Mouse (Mus musculus): ENCODE results near the gene Ebf4. TPM values are rescaled to one million over a fixed set of nuclear protein-coding genes. Genes with fewer than 3 reads are reported as not detected.
"Not testable (repeated sequence)": the region's sequence is repeated elsewhere in the genome, so short reads cannot be mapped to it uniquely, and the experiment has no call there.

Ebf4 gene
- total RNA-seq, 2 experiments from 2014 or later: not detected

GRCm38 (mm10) chr2:130373026-130373425, 78.1 kb downstream of the Ebf4 start:
- ATAC-seq (replicated peaks; ENCODE audit: poor library complexity, severe bottlenecking): not testable (repeated sequence)

DNA sequence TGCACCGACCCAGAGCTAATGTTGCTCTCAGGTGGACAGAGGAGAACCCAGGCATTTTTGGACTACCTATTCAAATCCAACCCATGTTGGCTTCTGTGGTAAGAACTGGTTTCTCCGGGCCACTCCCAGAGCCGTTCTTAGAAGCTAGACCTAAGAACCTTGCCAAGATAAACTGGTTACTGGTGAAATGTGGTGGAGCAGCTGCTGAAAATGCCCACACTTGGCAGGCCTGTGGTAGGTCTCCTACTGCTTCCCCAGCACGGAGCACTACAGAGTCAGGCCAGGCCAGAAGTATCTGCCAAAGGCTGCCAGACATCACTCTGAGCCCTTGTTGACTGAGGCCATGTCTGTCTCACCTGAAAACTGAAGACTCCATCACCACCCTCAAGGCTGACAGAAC, 80.0 kb downstream of the Ebf4 start:
- no peak for ATAC-seq (replicated peaks; ENCODE audit: poor library complexity, severe bottlenecking)

DNA sequence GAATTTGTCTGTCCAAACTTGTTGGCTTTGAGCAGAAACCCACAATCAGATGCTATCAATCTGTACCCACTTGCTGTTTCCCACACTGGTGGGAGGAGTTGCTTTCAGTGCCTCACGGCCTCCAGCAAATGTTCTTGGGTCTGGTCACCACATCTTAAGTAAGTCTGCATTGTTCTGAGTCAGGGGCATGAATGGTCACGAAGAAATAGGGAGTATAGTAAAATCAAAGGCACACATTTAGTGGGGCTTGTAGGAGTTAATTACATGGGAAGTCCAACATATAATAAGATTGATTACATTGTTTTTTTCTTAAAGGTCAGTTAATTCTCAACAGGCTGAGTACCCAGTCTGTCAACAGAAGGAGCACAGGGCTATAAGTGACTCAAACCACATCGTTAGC, 88.2 kb downstream of the Ebf4 start:
- no peak for ATAC-seq (replicated peaks; ENCODE audit: poor library complexity, severe bottlenecking)

DNA sequence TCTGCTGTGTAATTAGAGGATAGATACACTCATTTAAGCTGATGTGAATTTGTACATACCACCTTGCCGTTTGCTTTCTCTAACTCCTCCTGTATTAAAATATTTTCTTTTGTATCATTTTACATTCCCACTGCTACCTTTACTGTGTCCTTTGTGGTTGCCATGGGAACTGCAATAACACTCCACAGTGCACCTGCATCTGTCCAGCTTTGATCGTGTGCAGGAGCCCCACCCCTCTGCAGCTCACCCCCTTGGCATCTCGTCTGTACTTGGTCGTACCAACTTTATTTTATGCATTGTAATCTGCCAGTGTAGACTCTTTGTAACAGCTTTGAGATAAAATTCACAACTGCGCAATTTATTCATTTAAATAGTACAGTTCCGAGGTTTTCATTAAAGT, 88.9 kb downstream of the Ebf4 start:
- no peak for ATAC-seq (replicated peaks; ENCODE audit: poor library complexity, severe bottlenecking)

GRCm38 (mm10) chr2:130386212-130386611, 91.2 kb downstream of the Ebf4 start:
- ATAC-seq (replicated peaks; ENCODE audit: poor library complexity, severe bottlenecking): no peak

- peak; percentile 58; the same call in 1 of the 2 replicates for ATAC-seq (replicated peaks; ENCODE audit: poor library complexity, severe bottlenecking)
Observed at GRCm38 (mm10) chr2:130388796-130389195, 93.8 kb downstream of the Ebf4 start.

DNA sequence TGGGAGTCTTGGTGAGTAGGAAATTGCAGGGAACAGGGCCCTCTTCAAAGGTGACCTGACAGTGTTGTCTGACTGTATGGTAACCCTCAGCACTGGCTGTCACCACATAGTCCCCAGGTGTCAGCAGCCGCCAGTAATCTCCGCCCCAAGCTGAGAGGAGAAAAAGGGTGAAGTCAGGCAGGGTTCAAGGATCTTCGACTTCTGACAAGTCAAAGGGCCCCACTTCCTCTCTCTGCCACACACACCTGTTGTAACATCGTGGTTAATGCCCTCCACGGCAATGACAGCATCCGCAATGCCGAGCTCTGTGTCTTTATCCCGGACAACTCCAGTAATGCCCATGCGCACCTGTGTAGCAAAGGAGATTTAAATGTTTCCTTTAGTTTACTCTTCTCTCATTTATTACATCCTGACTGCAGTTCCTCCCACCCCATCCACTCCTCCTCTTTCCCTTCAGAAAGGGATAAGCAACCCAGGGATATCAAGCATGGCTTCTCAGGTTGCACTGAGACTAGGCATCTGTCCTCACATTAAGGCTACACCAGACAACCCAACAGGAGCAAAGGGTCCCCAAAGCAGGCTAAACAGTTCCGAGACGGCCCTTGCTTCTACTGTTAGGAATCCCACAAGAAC, 96.1 kb downstream of the Ebf4 start:
- no peak for ATAC-seq (replicated peaks; ENCODE audit: poor library complexity, severe bottlenecking)

DNA sequence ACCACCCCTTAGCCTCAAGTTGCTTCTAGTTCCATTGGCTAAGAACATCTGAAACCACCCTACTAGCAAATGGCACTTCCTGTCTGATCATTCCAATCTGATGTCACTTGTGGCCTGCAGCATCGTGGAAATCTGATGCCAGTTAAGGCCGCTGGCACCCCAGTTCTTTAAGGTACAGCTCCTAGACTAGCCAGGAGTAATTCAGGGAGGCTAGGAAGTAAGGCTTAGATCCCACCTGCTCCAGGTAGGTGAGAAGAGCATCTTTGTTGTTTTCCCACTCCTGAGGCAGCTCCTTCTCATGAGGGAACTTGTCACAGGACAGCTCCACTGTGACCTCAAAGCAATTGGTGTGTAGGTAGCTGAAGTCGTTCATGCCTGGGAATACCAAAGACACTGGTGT, 97.9 kb downstream of the Ebf4 start:
- no peak for ATAC-seq (replicated peaks; ENCODE audit: poor library complexity, severe bottlenecking)

GRCm38 (mm10) chr2:130395696-130396095, 100.7 kb downstream of the Ebf4 start:
- no peak for ATAC-seq (replicated peaks; ENCODE audit: poor library complexity, severe bottlenecking)

DNA sequence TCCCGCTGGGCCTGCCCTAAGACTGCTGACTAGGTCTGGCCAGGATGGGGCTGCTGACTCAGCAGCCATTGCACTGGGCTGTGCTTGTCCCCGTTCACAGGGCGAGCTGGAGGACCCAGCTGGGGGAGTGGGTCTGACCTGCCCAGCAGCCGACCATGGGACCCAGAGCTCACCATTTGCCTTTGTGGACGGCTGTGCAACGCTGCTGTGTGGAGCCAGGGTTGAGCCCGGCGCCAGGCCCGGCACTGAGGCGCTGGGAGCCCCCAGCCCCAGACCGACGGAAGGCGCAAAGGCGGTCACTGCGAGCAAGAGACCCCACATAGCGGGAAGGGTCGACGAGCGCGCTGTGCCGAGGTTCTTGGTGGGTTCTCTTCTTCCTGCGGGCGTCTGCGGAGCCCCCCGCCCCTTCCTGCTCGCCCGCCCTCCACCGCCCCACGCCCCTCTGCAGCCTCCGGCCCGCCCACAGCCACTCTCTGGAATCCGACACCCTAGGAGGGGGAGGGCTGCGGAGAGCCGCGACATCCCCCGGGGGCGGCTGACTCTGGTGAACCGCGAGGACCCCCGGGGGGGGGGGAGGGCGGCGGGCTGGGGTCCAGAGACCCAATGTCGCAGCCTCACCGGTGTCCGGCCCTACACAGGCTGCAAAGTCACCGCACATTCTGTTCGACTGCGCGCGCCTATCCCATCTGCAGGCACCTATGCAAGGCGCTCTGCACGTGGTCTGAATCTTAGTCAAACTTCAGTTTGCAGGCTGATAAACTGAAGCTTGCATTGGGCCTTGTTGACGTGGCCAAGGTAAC, 102.4 kb downstream of the Ebf4 start, which contains the start of gene Cpxm1:
TSS of gene Cpxm1 (minus strand) at position 389 of the 800 bp plus-strand sequence.
- ATAC-seq (replicated peaks; ENCODE audit: poor library complexity, severe bottlenecking): peak; percentile 53

GRCm38 (mm10) chr2:130398091-130398490, 103.1 kb downstream of the Ebf4 start:
- peak; percentile 53 for ATAC-seq (replicated peaks; ENCODE audit: poor library complexity, severe bottlenecking)

DNA sequence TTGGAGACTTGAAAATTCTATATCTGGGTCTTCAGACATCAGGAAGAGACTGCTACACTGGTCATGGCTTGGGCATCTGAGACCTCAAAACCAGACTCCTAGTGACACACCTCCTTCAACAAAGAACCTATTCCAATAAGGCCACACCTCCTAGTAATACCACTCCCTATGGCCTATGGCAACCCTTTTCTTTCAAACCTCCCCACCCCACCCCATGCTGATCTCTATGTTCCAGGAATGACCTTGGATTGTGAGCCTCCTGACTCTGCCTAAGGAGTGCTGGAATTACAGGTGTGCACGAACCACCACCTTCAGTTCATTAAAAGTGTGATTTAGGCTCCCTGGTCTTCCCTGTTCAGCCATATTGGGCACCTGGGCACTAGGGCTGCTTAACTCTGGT, 105.1 kb downstream of the Ebf4 start:
- ATAC-seq (replicated peaks; ENCODE audit: poor library complexity, severe bottlenecking): no peak

DNA sequence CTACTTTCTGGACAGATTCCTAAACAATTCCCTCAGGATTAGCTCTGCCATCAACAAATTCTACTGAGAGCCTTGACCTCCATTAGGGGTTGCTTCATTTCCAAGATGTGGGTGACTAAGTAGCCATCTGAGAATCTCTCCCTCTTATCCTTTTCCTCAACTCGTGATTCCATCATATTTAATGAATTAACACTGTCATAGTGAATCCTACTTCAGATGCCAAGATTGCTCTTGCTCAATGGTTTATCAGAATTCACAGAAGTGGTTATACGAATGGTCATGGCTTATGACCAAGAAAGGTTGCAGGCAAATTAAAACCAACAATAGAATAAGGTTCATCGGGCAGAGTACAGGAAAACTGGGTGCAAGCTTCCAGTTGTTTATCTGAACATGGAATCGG, 106.9 kb downstream of the Ebf4 start:
- no peak for ATAC-seq (replicated peaks; ENCODE audit: poor library complexity, severe bottlenecking)

DNA sequence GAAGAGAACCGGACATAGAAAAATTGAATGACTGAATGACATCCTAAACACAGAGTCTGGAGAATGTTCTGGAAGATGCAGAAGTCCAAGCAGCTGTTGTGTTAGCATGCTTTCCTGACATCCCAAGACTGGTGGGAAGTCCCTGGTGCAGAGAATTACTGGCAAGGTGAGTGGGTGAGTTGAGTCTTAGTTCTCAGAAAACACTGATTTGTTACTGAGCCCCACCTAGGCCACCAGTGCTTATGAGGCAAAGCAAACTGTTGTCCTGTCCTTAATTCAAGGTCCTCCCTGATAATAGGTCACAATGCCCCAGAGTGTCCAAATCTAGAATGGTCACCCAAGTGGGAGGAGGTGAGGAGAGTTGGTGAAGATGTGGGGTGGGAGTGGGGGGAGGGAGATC, 110.0 kb downstream of the Ebf4 start, which contains the start of the genes Gm28372 and 1700020A23Rik:
TSS of gene Gm28372 (plus strand) at position 301 of the 400 bp plus-strand sequence.
TSS of gene 1700020A23Rik (plus strand) at position 321 of the 400 bp plus-strand sequence.
- ATAC-seq (replicated peaks; ENCODE audit: poor library complexity, severe bottlenecking): no peak

- ATAC-seq (replicated peaks; ENCODE audit: poor library complexity, severe bottlenecking): no peak
Observed at GRCm38 (mm10) chr2:130406178-130406577, 111.2 kb downstream of the Ebf4 start, which contains the start of gene Tmem239. Tmem239 (plus strand) TSS chr2:130406478.

DNA sequence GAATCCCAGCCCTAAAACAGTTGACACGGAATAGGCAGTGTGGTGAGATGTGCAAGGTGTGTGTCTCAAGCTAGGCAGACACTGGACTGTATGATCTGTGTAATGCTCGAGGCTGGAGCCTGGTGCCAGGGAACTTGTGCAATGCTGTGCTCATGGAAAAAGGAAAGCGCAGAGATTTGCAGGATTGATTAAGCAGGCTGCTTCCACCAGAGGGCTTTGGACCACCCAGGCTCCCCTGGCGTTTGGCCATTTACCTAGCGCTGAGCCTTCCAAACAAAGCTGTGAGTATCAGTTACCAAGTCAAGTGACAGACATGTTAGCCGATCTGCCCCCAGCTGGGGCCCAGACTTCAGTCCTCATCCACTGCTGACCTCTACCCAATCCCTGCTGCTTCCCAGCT, 113.2 kb downstream of the Ebf4 start:
- no peak for ATAC-seq (replicated peaks; ENCODE audit: poor library complexity, severe bottlenecking)

DNA sequence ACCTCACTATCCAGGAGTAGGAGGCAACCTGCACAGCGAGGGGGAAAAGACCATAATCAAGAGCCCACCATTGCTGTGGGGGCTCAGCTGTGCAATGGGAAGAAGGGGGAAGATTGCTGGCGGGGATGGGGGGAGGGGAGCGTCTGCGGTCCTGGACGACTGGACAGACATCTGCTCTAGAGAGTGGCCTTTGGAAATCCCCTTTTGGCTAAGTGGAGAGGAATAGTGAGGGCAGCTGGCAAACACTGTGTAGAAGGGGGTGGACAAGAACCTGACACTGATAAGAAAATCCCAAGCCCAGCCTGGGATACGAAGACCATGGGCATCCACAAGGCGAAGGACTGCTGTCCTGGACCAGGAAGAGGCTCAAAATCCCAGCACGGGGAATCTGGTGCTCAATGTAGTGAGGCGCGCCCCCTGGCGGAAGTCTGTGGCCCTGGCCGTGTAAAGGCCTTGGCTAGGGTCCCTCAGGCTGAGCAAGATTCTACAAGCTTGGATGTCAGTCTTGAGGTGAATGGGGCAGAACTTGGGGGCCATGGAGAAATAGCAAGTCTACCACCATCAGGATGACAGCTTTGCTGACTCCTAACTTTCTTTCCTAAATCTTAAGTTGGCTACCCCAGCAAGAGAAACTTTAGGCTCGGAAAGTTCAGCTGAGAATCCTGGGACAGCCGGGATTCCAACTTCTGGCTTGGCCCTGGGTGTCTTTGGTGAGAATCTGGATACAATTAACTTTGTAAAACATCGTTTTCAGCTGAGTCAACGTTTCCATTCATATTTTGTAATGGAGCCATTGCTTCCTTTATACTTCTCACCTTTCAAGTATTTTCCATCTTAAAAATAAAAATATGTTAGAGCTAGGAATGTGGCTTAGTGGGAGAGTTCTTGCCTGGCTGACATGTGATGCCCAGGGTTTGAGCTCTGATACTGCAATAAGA, 116.9 kb downstream of the Ebf4 start:
- ATAC-seq (replicated peaks; ENCODE audit: poor library complexity, severe bottlenecking): peak; percentile 92

DNA sequence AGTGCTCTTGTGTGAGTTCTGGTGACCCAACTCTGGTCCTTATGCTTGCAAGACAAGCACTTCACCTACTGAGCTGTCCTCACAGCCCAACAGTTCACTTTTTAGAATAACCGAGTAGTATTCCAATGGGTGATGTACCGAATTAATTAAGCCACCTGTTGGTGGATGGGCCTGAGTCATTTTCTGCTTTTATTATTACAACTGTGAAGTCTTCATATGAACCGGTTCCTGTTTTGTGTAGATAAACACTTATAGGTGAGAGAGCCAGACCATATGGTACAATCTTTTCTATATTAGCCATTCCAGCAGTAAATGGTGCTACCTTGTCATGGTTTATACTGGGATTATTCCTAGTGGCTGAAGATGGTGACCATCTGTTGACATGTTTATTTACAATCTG, 117.8 kb downstream of the Ebf4 start:
- no peak for ATAC-seq (replicated peaks; ENCODE audit: poor library complexity, severe bottlenecking)

DNA sequence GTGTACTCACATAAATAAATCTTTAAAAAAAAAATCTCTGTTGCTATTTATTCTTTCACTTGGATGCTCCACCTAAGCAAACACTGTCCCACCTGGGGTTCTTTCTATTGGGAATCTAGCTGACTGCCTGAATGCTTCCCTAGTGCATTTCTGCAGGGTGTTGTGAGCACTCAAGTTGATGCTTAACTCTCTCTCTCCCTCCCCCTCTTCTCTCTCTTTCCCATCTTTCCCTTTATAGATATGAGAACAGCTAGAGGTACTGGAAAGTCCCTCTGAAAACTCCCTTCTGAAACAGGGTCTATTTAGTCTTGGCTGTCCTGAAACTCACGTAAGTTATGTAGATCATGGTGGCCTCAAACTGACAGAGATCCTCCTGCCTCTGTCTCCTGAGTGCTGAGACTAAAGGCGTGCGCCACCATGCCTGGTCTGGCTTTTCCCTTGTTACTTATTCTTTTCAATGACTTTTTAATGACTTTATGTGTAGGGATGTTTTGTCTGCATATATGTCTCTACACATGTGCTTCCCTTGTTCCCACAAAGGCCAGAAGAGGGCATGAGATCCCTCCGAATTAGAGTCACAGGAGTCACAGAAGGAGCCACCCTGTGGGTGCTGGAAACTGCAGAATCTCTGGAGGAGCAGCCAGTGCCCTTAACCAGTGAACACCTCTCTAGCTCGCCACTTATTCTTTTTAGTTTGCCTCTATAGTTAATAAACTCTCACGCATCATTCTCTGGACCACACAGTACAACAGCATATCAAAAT, 119.3 kb downstream of the Ebf4 start:
- no peak for ATAC-seq (replicated peaks; ENCODE audit: poor library complexity, severe bottlenecking)
